Mouse (Mus musculus) thymus, postnatal 0 days (tissue): ENCODE data around the gene Rint1. TPM values are rescaled to one million over a fixed set of nuclear protein-coding genes. Genes with fewer than 3 reads are reported as not detected.

ENCODE experiments used
- DNase-seq: peaks from one replicate; pipeline ENCODE4 v3.0.0-alpha.2; 2015; ENCODE audit warnings: low spot score
- polyA plus RNA-seq: library from polyadenylated mRNA; unstranded; fragments of >200 nt; fragmentation: Nextera tagmentation; extraction: Ambion mirVana; gene quantifications from 2 replicates; pipeline ENCODE4 v1.2.1, GENCODE M21; 2015

The Rint1 gene
- polyA plus RNA-seq, 1 experiment from 2014 or later: 28.3 TPM

- no peak for DNase-seq
Measured at GRCm38 (mm10) chr5:23863166-23864053, 75.9 kb downstream of the Rint1 start.

GRCm38 (mm10) chr5:23864054-23864965, 76.8 kb downstream of the Rint1 start:
- no peak for DNase-seq

GRCm38 (mm10) chr5:23865941-23866340, 78.4 kb downstream of the Rint1 start:
- no peak for DNase-seq

Other genes with a start within 250 kb of the Rint1 start
- 48.3 and 56.4 TPM in 2 replicates for gene Srpk2, start 103.1 kb upstream of the Rint1 start, polyA plus RNA-seq
- gene Pus7, start 4.0 kb upstream of the Rint1 start, polyA plus RNA-seq: 16.5 and 20.7 TPM in 2 replicates
- 193 and 208 TPM in 2 replicates for gene Tomm7, start 56.5 kb downstream of the Rint1 start, polyA plus RNA-seq
- gene Fam126a, start 243.0 kb downstream of the Rint1 start, polyA plus RNA-seq: 8.0 and 8.1 TPM in 2 replicates